Comparison of ENCODE assay signal across 18 mouse cellular contexts in genomic region chr15:50283491-50283890, GRCm38 (mm10).
DNase-seq lines count a peak whose midpoint lies in the region.
"Had no signal": no experiment of that assay in that cellular context is flagged by ENCODE, and none has a peak within 500 bp of the region (broad histone marks: within the 10 kb centered on the region; RNA-seq: fewer than 3 reads in every experiment).

No protein-coding gene starts in this region.

- peak; percentile 18 for DNase-seq in adrenal gland, adult 2 months
- no peak for DNase-seq in adrenal gland, postnatal 36 days
- DNase-seq in Muller cell, postnatal 12 days (ENCODE audit: inconsistent ontology term): peak; percentile 19
- peak; percentile 37 for DNase-seq in fat pad, adult 2 months (ENCODE audit: extremely low read depth, low read depth, low spot score)
- no peak for DNase-seq in right cerebral cortex, postnatal 36 days (ENCODE audit: low spot score in 2 of 2)
- DNase-seq in left cerebral cortex, adult 11 months (ENCODE audit: low spot score): no peak
- DNase-seq: adrenal gland, adult 8-10 months; adrenal gland, postnatal 25 days; B cell, adult 2 months; cerebellum, adult 18-20 months; cerebellum, adult 9-10 months; cerebellum, postnatal 14 days; forebrain, postnatal 0 days; gastrocnemius, adult 2 months; gastrocnemius, postnatal 14 days; heart, adult 18-20 months; heart, postnatal 10 days; heart, postnatal 36 days had no signal

Comparison
In these comparisons a context has a peak if more than half of its experiments do, and no peak if none do; other contexts are left out.
1. DNase-seq: peak in adrenal gland, adult 2 months (single experiment), Muller cell, postnatal 12 days (single experiment) and fat pad, adult 2 months (single experiment); none in adrenal gland, postnatal 36 days (0 of 2), right cerebral cortex, postnatal 36 days (0 of 2) and left cerebral cortex, adult 11 months (single experiment).